Mouse (Mus musculus) G1E (cell line): Measurements from ENCODE around the gene Zbp1.

ENCODE experiments used
- CTCF ChIP-seq: IDR thresholded peaks from 2 replicates; pipeline ENCODE4 v1.5.1; 2012; ENCODE audit warnings: low read depth, low read length, inconsistent platforms, mixed read lengths
- GATA1 ChIP-seq: IDR thresholded peaks from 2 replicates; pipeline ENCODE4 v1.6.1; 2012; ENCODE audit warnings: borderline replicate concordance, low read length, inconsistent platforms, mixed read lengths

DNA sequence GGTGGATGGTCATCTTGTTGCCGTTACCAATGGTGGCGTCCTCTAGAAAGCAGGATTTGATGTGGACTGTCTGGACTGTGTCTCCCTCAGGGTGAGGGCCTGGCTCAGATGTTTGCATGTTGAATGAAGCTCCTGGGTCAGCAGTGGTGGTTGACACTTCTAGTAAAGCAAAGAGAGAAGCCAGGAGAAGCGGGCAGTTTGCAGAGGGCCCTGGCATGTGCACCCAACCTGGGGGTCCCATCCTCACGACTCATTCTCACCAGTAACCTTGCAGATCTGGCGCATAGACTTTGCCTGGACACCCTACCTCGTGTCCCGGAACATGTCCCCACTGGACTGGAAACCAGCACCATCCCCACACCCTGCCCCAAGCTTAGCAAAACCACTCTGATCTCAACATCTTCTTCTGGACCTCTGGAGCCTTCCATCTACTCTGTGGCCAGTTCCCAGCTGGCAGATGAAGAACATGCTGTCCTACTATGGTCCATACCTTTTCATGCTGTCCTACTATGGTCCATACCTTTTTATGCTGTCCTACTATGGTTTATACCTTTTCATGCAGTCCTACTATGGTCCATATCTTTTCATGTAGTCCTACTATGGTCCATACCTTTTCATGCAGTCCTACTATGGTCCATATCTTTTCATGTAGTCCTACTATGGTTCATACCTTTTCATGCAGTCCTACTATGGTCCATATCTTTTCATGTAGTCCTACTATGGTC, 9.5 kb downstream of the Zbp1 start:
- no peak for TF ChIP-seq CTCF
- TF ChIP-seq GATA1, result no peak
